Mouse (Mus musculus): Measurements from ENCODE around the gene Mcm6. TPM values are rescaled to one million over a fixed set of nuclear protein-coding genes. Genes with fewer than 3 reads are reported as not detected.

Gene Mcm6
- polyA plus RNA-seq, 1 experiment from 2014 or later, result 54.9 TPM

DNA sequence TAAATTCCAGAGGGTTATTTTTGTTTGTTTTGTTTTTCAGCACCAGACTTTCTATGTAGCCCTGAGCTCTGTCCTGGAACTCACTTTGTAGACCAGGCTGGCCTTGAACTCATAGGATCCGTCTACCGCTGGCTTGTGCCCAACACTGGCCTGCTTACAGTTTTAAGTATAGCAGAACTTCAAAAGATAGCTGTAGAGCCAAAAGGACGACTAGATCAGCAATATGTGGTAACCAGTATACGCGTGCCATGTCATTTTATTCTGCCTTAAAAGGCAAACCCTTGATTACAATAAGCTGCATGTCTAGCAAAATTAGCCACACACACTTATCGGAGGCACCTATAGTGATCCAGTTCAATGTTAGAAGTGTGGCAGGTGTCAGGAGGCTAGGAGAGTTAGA is 1.2 kb downstream of the Mcm6 start:
- peaks cover 2% of the 10 kb centered on the region; the same call in 1 of the 2 replicates for H3K4me1 ChIP-seq (replicated peaks; ENCODE audit: control insufficient read depth, insufficient read depth)
- peak overlapping the region; percentile 82 for H3K4me3 ChIP-seq (ENCODE audit: low read depth, low read length)
- H3K4me2 ChIP-seq (replicated peaks; ENCODE audit: low read depth), result peak overlapping the region; percentile 79
- H3K27me3 ChIP-seq (ENCODE audit: control insufficient read depth, insufficient read depth, low read length), result no peaks in the 10 kb centered on the region
- no peak overlapping the region for H3K27ac ChIP-seq (replicated peaks)
- no peak overlapping the region for H3K9ac ChIP-seq (ENCODE audit: low read length)
- ATAC-seq (ENCODE audit: low FRiP score, low TSS enrichment) (no peak), DNase-seq (ENCODE audit: low spot score) (no peak)
- peaks cover 3% of the 10 kb centered on the region for H3K36me3 ChIP-seq (ENCODE audit: control insufficient read depth, insufficient read depth, low read length)
- no peaks in the 10 kb centered on the region for H3K9me3 ChIP-seq (ENCODE audit: control insufficient read depth, low read length)
- TF ChIP-seq CTCF (IDR thresholded peaks at IDR 0.05; ENCODE audit: low read depth), result no peak
- TF ChIP-seq EP300 (optimal IDR thresholded peaks at IDR 0.05), result no peak
- 40% methylated on average over 6 of the region's 6 CpGs for WGBS

DNA sequence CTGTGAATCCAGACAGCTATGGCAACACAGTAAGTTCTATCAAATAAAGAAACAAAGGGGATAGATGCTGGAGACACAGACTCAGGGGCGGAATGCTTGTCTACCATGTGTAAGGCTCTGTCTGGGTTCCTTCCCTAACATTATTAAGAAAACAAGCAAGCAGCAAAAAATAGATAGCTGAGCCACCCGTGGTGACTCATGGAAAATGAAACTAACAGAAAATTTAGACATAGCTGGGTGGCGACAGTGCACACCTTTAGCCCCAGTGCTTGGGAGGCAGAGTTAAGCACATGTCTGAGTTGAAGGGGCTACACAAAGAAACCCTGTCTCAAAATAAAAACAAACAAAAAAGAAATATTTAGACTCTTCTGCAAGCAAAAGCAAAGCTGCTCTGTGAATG is 2.0 kb downstream of the Mcm6 start:
- no peak for DNase-seq (ENCODE audit: low spot score)
- peak overlapping the region; percentile 40 for H3K27ac ChIP-seq (replicated peaks)

DNA sequence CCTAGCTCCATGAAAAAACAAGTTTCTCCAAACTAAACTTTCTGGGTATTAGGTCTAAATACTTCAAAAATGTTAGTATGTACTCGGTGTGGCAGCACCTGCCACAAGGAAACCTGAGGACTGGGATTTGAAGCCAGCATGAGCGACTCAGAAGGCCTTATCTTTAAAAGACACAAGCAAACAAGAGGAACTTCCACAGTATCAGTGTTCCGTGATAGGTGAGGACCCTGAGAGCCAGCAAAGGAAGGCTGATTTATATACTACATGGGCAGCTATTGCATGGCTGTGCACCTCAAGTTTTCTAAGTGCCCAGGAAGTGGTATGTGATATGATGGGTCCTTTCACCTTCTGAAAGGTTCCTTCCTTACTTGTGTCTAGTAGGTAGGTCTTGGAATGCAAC is 6.4 kb downstream of the Mcm6 start:
- Histone ChIP-seq H3K9me3 (ENCODE audit: control insufficient read depth, low read length) (no peaks in the 10 kb centered on the region), H3K4me2 (replicated peaks; ENCODE audit: low read depth) (no peak overlapping the region), H3K4me3 (ENCODE audit: low read depth, low read length) (no peak overlapping the region), H3K9ac (ENCODE audit: low read length) (no peak overlapping the region), H3K27ac (replicated peaks) (no peak overlapping the region), H3K27me3 (ENCODE audit: control insufficient read depth, insufficient read depth, low read length) (no peaks in the 10 kb centered on the region), H3K36me3 (ENCODE audit: control insufficient read depth, insufficient read depth, low read length) (peaks cover 6% of the 10 kb centered on the region), H3K4me1 (replicated peaks; ENCODE audit: control insufficient read depth, insufficient read depth) (peaks cover 2% of the 10 kb centered on the region; the same call in 1 of the 2 replicates)
- TF ChIP-seq CTCF (IDR thresholded peaks at IDR 0.05; ENCODE audit: low read depth), result no peak
- no peak for TF ChIP-seq EP300 (optimal IDR thresholded peaks at IDR 0.05)
- 82% methylated on average over 3 of the region's 3 CpGs for WGBS
- no peak for ATAC-seq (ENCODE audit: low FRiP score, low TSS enrichment)
- no peak for DNase-seq (ENCODE audit: low spot score)

More for the DNA sequence above, 2.0 kb downstream of the Mcm6 start:
- 32% methylated on average over 3 of the region's 3 CpGs for WGBS
- peaks cover 3% of the 10 kb centered on the region; the same call in 1 of the 2 replicates for H3K36me3 ChIP-seq (ENCODE audit: control insufficient read depth, insufficient read depth, low read length)
- no peak for ATAC-seq (ENCODE audit: low FRiP score, low TSS enrichment)
- H3K4me2 ChIP-seq (replicated peaks; ENCODE audit: low read depth), result peak overlapping the region; percentile 79
- no peaks in the 10 kb centered on the region for H3K9me3 ChIP-seq (ENCODE audit: control insufficient read depth, low read length)
- peaks cover 2% of the 10 kb centered on the region; the same call in 1 of the 2 replicates for H3K4me1 ChIP-seq (replicated peaks; ENCODE audit: control insufficient read depth, insufficient read depth)
- peak overlapping the region; percentile 1; the same call in 1 of the 2 replicates for H3K9ac ChIP-seq (ENCODE audit: low read length)
- no peaks in the 10 kb centered on the region for H3K27me3 ChIP-seq (ENCODE audit: control insufficient read depth, insufficient read depth, low read length)
- TF ChIP-seq EP300 (optimal IDR thresholded peaks at IDR 0.05), result no peak
- no peak for TF ChIP-seq CTCF (IDR thresholded peaks at IDR 0.05; ENCODE audit: low read depth)
- H3K4me3 ChIP-seq (ENCODE audit: low read depth, low read length), result no peak overlapping the region; the same call in 1 of the 2 replicates

DNA sequence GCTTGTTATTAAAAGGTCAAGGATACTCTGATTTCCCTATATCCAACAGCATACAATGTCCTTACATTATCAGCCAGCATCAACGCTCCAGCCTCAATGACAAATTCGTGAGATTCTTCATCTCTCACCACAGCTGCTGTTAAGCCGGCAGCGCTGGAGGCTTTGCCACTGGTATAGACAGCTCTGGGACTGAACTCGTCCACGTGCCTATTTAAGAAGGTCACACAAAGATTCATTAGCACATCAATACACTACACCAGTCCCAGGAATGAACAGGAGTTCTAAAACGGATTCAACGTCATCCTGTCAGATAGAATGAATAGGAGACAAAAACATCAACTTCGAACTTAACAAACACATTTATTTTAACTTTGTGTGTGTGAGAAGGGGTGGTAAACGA is 15.2 kb downstream of the Mcm6 start:
- WGBS, result 82% methylated on average over 10 of the region's 10 CpGs
- DNase-seq (ENCODE audit: low spot score) (no peak), ATAC-seq (ENCODE audit: low FRiP score, low TSS enrichment) (no peak)
- no peak for TF ChIP-seq EP300 (optimal IDR thresholded peaks at IDR 0.05)
- no peaks in the 10 kb centered on the region for H3K9me3 ChIP-seq (ENCODE audit: control insufficient read depth, low read length)
- H3K27me3 ChIP-seq (ENCODE audit: control insufficient read depth, insufficient read depth, low read length), result no peaks in the 10 kb centered on the region
- H3K27ac ChIP-seq (replicated peaks), result no peak overlapping the region
- no peaks in the 10 kb centered on the region for H3K4me1 ChIP-seq (replicated peaks; ENCODE audit: control insufficient read depth, insufficient read depth)
- no peak overlapping the region for H3K4me3 ChIP-seq (ENCODE audit: low read depth, low read length)
- H3K36me3 ChIP-seq (ENCODE audit: control insufficient read depth, insufficient read depth, low read length), result peaks cover 16% of the 10 kb centered on the region
- no peak overlapping the region for H3K4me2 ChIP-seq (replicated peaks; ENCODE audit: low read depth)
- H3K9ac ChIP-seq (ENCODE audit: low read length), result no peak overlapping the region

DNA sequence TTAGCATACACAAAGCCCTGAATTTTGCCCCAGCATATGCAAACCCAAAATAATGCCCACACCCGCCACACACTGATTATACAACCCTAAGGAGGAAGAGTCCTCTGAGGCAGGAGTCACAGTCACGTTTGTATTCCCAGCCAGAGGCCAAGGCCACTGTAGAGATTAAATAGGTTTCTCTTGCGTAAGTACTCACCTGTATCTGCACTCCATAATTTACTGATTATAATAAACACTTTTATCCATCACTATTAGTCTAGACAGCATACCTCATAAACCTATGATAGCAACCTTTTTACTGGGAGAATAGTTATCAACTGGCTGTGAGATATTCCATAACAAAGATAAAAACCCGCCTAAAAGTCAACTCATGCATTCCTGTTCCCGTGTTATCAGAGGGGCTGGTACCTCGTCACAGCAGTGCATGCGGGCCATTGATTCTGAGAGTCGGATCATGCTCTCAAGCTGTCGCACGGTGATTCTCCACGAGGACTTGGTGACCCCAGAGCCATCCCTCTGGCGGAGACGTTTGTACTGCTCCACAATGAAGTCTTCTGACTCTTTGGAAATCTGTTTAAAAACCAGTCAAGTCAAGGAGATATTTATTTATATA is 21.6 kb downstream of the Mcm6 start:
- Histone ChIP-seq H3K27me3 (ENCODE audit: control insufficient read depth, insufficient read depth, low read length) (no peaks in the 10 kb centered on the region), H3K4me3 (ENCODE audit: low read depth, low read length) (no peak overlapping the region), H3K9ac (ENCODE audit: low read length) (no peak overlapping the region), H3K9me3 (ENCODE audit: control insufficient read depth, low read length) (no peaks in the 10 kb centered on the region), H3K36me3 (ENCODE audit: control insufficient read depth, insufficient read depth, low read length) (peaks cover 26% of the 10 kb centered on the region), H3K27ac (replicated peaks) (no peak overlapping the region), H3K4me1 (replicated peaks; ENCODE audit: control insufficient read depth, insufficient read depth) (no peaks in the 10 kb centered on the region), H3K4me2 (replicated peaks; ENCODE audit: low read depth) (no peak overlapping the region)
- whole genome bisulfite sequencing, result 82% methylated on average over 13 of the region's 13 CpGs
- no peak for TF ChIP-seq EP300 (optimal IDR thresholded peaks at IDR 0.05)
- TF ChIP-seq CTCF (IDR thresholded peaks at IDR 0.05; ENCODE audit: low read depth), result no peak
- no peak for ATAC-seq (ENCODE audit: low FRiP score, low TSS enrichment)
- DNase-seq (ENCODE audit: low spot score), result no peak

DNA sequence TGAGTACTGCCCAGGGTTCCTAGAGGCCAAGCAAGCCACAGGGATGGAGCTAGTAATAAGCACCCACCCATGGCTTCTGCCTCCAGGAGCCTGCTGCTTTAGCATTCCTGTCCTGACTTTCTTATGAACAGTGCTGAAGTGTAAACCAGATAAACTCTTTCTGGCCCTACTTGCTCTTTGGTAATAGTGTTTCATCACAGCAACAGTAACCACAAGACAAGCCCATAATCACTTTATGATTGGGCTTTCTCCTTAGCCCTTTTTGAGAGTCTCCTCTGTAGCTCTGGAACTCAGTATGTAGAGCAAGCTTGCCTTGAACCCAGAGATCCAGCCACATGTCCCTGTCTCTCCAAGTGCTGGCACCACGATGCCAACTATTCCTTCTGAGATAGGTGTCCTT is 29.2 kb downstream of the Mcm6 start:
- H3K4me3 ChIP-seq (ENCODE audit: low read depth, low read length), result no peak overlapping the region
- WGBS, result 93% methylated on average over 1 of the region's 1 CpGs
- no peak overlapping the region for H3K27ac ChIP-seq (replicated peaks)
- ATAC-seq (ENCODE audit: low FRiP score, low TSS enrichment) (no peak), DNase-seq (ENCODE audit: low spot score) (no peak)
- no peaks in the 10 kb centered on the region for H3K9me3 ChIP-seq (ENCODE audit: control insufficient read depth, low read length)
- no peak overlapping the region for H3K4me2 ChIP-seq (replicated peaks; ENCODE audit: low read depth)
- H3K36me3 ChIP-seq (ENCODE audit: control insufficient read depth, insufficient read depth, low read length), result peaks cover 18% of the 10 kb centered on the region
- no peaks in the 10 kb centered on the region for H3K4me1 ChIP-seq (replicated peaks; ENCODE audit: control insufficient read depth, insufficient read depth)
- no peak overlapping the region for H3K9ac ChIP-seq (ENCODE audit: low read length)
- TF ChIP-seq EP300 (optimal IDR thresholded peaks at IDR 0.05) (no peak), CTCF (IDR thresholded peaks at IDR 0.05; ENCODE audit: low read depth) (no peak)
- no peaks in the 10 kb centered on the region for H3K27me3 ChIP-seq (ENCODE audit: control insufficient read depth, insufficient read depth, low read length)
